ENCODE assay signal across 12 mouse cellular contexts in genomic region chr7:44461503-44462217, GRCm38 (mm10). TPM values are rescaled to one million over a fixed set of nuclear protein-coding genes. Genes with fewer than 3 reads are reported as not detected.
DNase-seq lines count a peak whose midpoint lies in the region; ATAC-seq and TF ChIP-seq lines count a peak whose summit lies in the region.
"Had no signal": no experiment of that assay in that cellular context is flagged by ENCODE, and none has a peak within 500 bp of the region (broad histone marks: within the 10 kb centered on the region; RNA-seq: fewer than 3 reads in every experiment).

No protein-coding gene starts in this region.

- 72% methylated on average over 57 of the region's 57 CpGs for WGBS in embryonic facial prominence, embryonic 13.5 days
- 46% methylated on average over 57 of the region's 57 CpGs for WGBS in intestine, embryonic 15.5 days

- peaks cover 63% of the 10 kb centered on the region for H3K27me3 ChIP-seq in embryonic facial prominence, embryonic 13.5 days
- H3K27me3 ChIP-seq in intestine, embryonic 15.5 days (replicated peaks), result peaks cover 57% of the 10 kb centered on the region

- peak; percentile 22 to 25 for DNase-seq in frontal cortex, postnatal 10 days (ENCODE audit: low spot score in 2 of 2)
- peak; percentile 22 to 32 for DNase-seq in left cerebral cortex, adult 2 months (ENCODE audit: extremely low spot score in 1 of 2, low spot score in 2 of 2)
- no peak for DNase-seq in left cerebral cortex, adult 9 months (ENCODE audit: low spot score in 2 of 2)
- DNase-seq in ES-CJ7 (ENCODE audit: low read depth, low spot score), result peak; percentile 28
- no peak for DNase-seq in left cerebral cortex, postnatal 36 days (ENCODE audit: low spot score in 2 of 2)
- DNase-seq: gastrocnemius, adult 2 months had no signal

- intact Hi-C loops in left cerebral cortex, adult 2 months (cut with DNase I), result loop anchor here (2.0 kb wide), 1 partner anchor 19 kb away; no protein-coding TSS in a partner anchor
- intact Hi-C loops in left cerebral cortex, postnatal 36 days (cut with DNase I), result loop anchor here (2.0 kb wide), 1 partner anchor 17 kb away; no protein-coding TSS in a partner anchor

- H3K4me2 ChIP-seq in embryonic facial prominence, embryonic 13.5 days, result peak overlapping the region; percentile 58; the same call in 1 of the 2 replicates
- no peak overlapping the region for H3K4me2 ChIP-seq in intestine, embryonic 15.5 days (replicated peaks)

- ATAC-seq in frontal cortex, adult (ENCODE audit: low TSS enrichment), result no peak
- ATAC-seq in embryonic facial prominence, embryonic 13.5 days (ENCODE audit: insufficient number of reproducible peaks, insufficient read depth, low FRiP score, low TSS enrichment, low read depth), result peak; percentile 6; the same call in 1 of the 2 replicates
- ATAC-seq in intestine, embryonic 15.5 days, result no peak

- H3K36me3 ChIP-seq in embryonic facial prominence, embryonic 13.5 days, result peaks cover 33% of the 10 kb centered on the region
- H3K36me3 ChIP-seq in intestine, embryonic 15.5 days, result no peaks in the 10 kb centered on the region
- H3K36me3 ChIP-seq: lung, embryonic 15.5 days had no signal

- H3K4me3 ChIP-seq in left cerebral cortex, adult 2 months, result no peak overlapping the region
- 0 out of 2 replicates have a peak overlapping the region, but pooled peaks have one; percentile 31 for H3K4me3 ChIP-seq in embryonic facial prominence, embryonic 13.5 days
- H3K4me3 ChIP-seq in intestine, embryonic 15.5 days (replicated peaks), result no peak overlapping the region
- H3K4me3 ChIP-seq: gastrocnemius, adult 2 months; hindbrain, embryonic 13.5 days had no signal

- peaks cover 12% of the 10 kb centered on the region for H3K4me1 ChIP-seq in embryonic facial prominence, embryonic 13.5 days
- peaks cover 6% of the 10 kb centered on the region for H3K4me1 ChIP-seq in intestine, embryonic 15.5 days (replicated peaks)

- peak overlapping the region; percentile 76 for H3K27ac ChIP-seq in left cerebral cortex, adult 2 months
- H3K27ac ChIP-seq in embryonic facial prominence, embryonic 13.5 days, result no peak overlapping the region
- H3K27ac ChIP-seq in intestine, embryonic 15.5 days, result no peak overlapping the region
- H3K27ac ChIP-seq: gastrocnemius, adult 2 months; lung, embryonic 15.5 days had no signal

- no peak overlapping the region for H3K9ac ChIP-seq in embryonic facial prominence, embryonic 13.5 days
- no peak overlapping the region for H3K9ac ChIP-seq in intestine, embryonic 15.5 days
- H3K9ac ChIP-seq: lung, embryonic 15.5 days had no signal

- TF ChIP-seq CTCF in left cerebral cortex, adult 2 months (IDR thresholded peaks at IDR 0.05), result no peak

- no peaks in the 10 kb centered on the region for H3K9me3 ChIP-seq in embryonic facial prominence, embryonic 13.5 days
- H3K9me3 ChIP-seq in intestine, embryonic 15.5 days, result no peaks in the 10 kb centered on the region
- H3K9me3 ChIP-seq: hindbrain, embryonic 13.5 days; lung, embryonic 15.5 days had no signal

RNA-seq across cellular contexts. Expression of gene Aspdh, which starts 3.5 kb away (rescaled TPM):
- 10 to 100 TPM in 1 of 2 experiments, 1 to 10 TPM in 1; 9.8 to 10.0 TPM for total RNA-seq in left cerebral cortex, adult 2 months (2021)
- 0.69 and 2.2 TPM in 2 replicates for polyA plus RNA-seq in embryonic facial prominence, embryonic 13.5 days (2015; fragmentation: Nextera tagmentation; extraction: Ambion mirVana)
- polyA plus RNA-seq in intestine, embryonic 15.5 days (2015; fragmentation: Nextera tagmentation; extraction: Ambion mirVana), result 0.70 and 1.2 TPM in 2 replicates
- total RNA-seq in left cerebral cortex, postnatal 36 days (2021), result 10 to 100 TPM in 1 of 2 experiments, 1 to 10 TPM in 1; 6.8 to 10.4 TPM
- total RNA-seq: gastrocnemius, adult 2 months; monocyte, adult 5-6 weeks had no signal

RNA-seq across cellular contexts. Expression of gene Josd2, which starts 6.1 kb away (rescaled TPM):
- total RNA-seq in left cerebral cortex, adult 2 months (2021), result 10 to 100 TPM; 72.3 to 86.6 TPM
- polyA plus RNA-seq in embryonic facial prominence, embryonic 13.5 days (2015; fragmentation: Nextera tagmentation; extraction: Ambion mirVana), result 93.6 and 106 TPM in 2 replicates
- 76.0 and 87.3 TPM in 2 replicates for polyA plus RNA-seq in intestine, embryonic 15.5 days (2015; fragmentation: Nextera tagmentation; extraction: Ambion mirVana)
- 10 to 100 TPM; 76.5 to 77.6 TPM for total RNA-seq in left cerebral cortex, postnatal 36 days (2021)

RNA-seq across cellular contexts. Expression of gene Lrrc4b, which starts 32.8 kb away (rescaled TPM):
- 100 to 1,000 TPM; 278 to 294 TPM for total RNA-seq in left cerebral cortex, adult 2 months (2021)
- polyA plus RNA-seq in embryonic facial prominence, embryonic 13.5 days (2015; fragmentation: Nextera tagmentation; extraction: Ambion mirVana), result 1.5 and 1.6 TPM in 2 replicates
- polyA plus RNA-seq in intestine, embryonic 15.5 days (2015; fragmentation: Nextera tagmentation; extraction: Ambion mirVana), result 0.82 and 0.86 TPM in 2 replicates
- 100 to 1,000 TPM; 282 to 313 TPM for total RNA-seq in left cerebral cortex, postnatal 36 days (2021)
- total RNA-seq: gastrocnemius, adult 2 months; monocyte, adult 5-6 weeks had no signal

RNA-seq across cellular contexts. Expression of gene Emc10, which starts 34.7 kb away (rescaled TPM):
- total RNA-seq in left cerebral cortex, adult 2 months (2021), result 100 to 1,000 TPM; 192 to 201 TPM
- polyA plus RNA-seq in embryonic facial prominence, embryonic 13.5 days (2015; fragmentation: Nextera tagmentation; extraction: Ambion mirVana), result 126 and 129 TPM in 2 replicates
- polyA plus RNA-seq in intestine, embryonic 15.5 days (2015; fragmentation: Nextera tagmentation; extraction: Ambion mirVana), result 97.0 and 102 TPM in 2 replicates
- total RNA-seq in left cerebral cortex, postnatal 36 days (2021), result 100 to 1,000 TPM; 169 to 185 TPM

RNA-seq across cellular contexts. Expression of gene Fam71e1, which starts 34.7 kb away (rescaled TPM):
- total RNA-seq in left cerebral cortex, adult 2 months (2021), result 10 to 100 TPM; 15.5 to 21.0 TPM
- 19.9 and 22.4 TPM in 2 replicates for polyA plus RNA-seq in embryonic facial prominence, embryonic 13.5 days (2015; fragmentation: Nextera tagmentation; extraction: Ambion mirVana)
- 6.5 and 9.2 TPM in 2 replicates for polyA plus RNA-seq in intestine, embryonic 15.5 days (2015; fragmentation: Nextera tagmentation; extraction: Ambion mirVana)
- 10 to 100 TPM; 18.9 to 20.2 TPM for total RNA-seq in left cerebral cortex, postnatal 36 days (2021)
- total RNA-seq: monocyte, adult 5-6 weeks had no signal

Comparison
In these comparisons a context has a peak if more than half of its experiments do, and no peak if none do; other contexts are left out.
1. DNase-seq: peak in frontal cortex, postnatal 10 days (2 of 2), left cerebral cortex, adult 2 months (2 of 2) and ES-CJ7 (single experiment); none in left cerebral cortex, adult 9 months (0 of 2) and left cerebral cortex, postnatal 36 days (0 of 2).